Mouse (Mus musculus): ENCODE measurements around the gene Spata7. TPM values are rescaled to one million over a fixed set of nuclear protein-coding genes. Genes with fewer than 3 reads are reported as not detected.

The Spata7 gene
- polyA plus RNA-seq, 1 experiment from 2014 or later, result 27.6 TPM

DNA sequence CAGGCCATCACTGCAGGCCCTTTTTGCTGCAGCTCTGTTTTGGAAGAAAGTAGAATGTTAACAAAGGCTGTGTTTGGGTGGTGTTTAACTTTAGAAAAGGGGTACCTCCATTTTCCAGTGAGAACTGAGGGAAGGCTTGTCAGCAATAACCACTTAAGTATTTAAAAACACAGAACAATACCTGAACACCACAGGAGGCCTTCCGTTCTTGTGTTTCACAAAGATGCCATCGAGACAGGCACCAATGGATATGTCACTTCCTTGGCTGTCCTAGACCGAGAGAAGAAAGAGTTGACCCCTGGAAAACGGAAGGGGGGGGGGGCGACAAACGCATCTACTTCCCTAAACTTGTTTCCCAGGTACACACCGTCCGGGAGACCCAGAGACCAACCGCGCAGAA is 76.0 kb downstream of the Spata7 start:
- ATAC-seq (ENCODE audit: insufficient number of reproducible peaks, insufficient read depth, low FRiP score, low TSS enrichment, low read depth), result no peak
- 90% methylated on average over 10 of the region's 10 CpGs for WGBS

DNA sequence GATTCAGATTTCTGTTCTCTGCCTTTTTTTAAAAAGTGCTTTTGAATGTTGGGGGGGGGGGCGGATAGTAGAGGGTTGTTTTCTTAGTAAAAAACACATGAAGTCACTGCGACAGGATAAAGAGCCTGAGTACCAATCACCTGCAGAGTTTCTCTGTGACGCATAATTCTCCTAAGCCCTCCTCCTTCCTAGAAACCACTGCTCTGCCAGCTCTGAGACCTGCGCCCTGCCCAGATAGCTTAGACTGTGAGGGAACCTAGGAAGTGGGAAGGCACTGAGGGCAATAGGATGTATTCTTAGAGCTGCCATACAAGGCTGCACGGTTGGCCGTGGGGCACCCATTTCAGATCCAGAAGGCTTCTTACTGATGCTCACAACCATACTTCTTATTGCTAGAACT is 84.9 kb downstream of the Spata7 start:
- 74% methylated on average over 6 of the region's 6 CpGs for WGBS
- H3K9ac ChIP-seq (replicated peaks), result no peak overlapping the region
- no peak for ATAC-seq (ENCODE audit: insufficient number of reproducible peaks, insufficient read depth, low FRiP score, low TSS enrichment, low read depth)

More for the DNA sequence above, 76.0 kb downstream of the Spata7 start:
- H3K4me3 ChIP-seq (replicated peaks), result no peak overlapping the region
- no peaks in the 10 kb centered on the region for H3K9me3 ChIP-seq
- H3K36me3 ChIP-seq, result peaks cover 46% of the 10 kb centered on the region
- H3K9ac ChIP-seq (replicated peaks), result no peak overlapping the region
- no peak overlapping the region for H3K27ac ChIP-seq
- no peak overlapping the region for H3K4me2 ChIP-seq
- no peaks in the 10 kb centered on the region for H3K27me3 ChIP-seq
- no peaks in the 10 kb centered on the region for H3K4me1 ChIP-seq (replicated peaks)

DNA sequence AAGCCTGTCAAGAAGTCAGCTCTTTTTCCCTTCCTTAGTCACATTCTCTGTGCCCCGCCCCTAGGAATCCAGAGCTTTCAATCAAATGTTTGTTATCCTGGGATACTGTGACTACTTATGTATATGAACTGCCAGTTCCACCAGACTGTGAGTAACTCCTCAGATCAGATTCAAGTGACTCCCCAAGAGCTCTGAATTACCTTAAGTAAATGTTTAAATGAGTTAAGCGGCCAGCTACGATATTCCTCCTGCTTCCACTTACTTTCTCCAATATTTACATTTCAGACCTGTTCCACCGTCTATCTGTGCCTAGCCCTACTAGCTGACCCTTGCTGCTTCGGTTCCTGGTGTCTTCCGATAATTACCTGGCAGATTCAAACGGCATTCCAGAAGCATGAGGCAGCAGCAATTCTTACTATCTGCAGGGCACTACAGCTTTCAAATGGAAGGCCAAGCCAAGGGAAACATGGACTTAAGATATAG is 85.7 kb downstream of the Spata7 start:
- H3K27ac ChIP-seq, result no peak overlapping the region
- 59% methylated on average over 7 of the region's 7 CpGs for WGBS

More for the DNA sequence above, 84.9 kb downstream of the Spata7 start:
- Histone ChIP-seq H3K9me3 (no peaks in the 10 kb centered on the region), H3K27ac (no peak overlapping the region), H3K36me3 (peaks cover 8% of the 10 kb centered on the region; the same call in 1 of the 2 replicates), H3K4me2 (no peak overlapping the region), H3K4me1 (replicated peaks) (0 out of 2 replicates have a peak, but pooled peaks cover 4% of the 10 kb centered on the region), H3K4me3 (replicated peaks) (no peak overlapping the region), H3K27me3 (no peaks in the 10 kb centered on the region)

DNA sequence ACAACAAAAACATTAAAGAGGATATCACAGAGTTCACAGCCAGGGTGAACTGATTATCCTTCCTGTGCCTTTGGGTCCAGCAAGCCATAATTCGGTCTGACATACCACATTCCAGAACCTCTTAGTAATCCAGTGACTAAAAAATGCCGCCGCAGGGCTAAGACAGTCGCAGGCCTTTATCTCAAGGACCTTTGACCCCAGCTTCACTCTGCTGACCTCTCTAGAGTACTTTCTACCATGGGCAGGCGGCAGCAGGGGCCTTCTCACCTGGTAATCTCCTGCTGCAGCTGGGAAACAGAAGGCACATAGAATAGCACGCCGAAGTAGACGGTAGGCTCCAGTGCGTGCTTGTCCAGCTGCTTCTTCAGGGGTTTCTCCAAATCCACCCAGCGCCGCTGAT is 86.8 kb downstream of the Spata7 start:
- Histone ChIP-seq H3K4me1 (replicated peaks) (peaks cover 5% of the 10 kb centered on the region; the same call in 1 of the 2 replicates), H3K9me3 (no peaks in the 10 kb centered on the region), H3K9ac (replicated peaks) (no peak overlapping the region), H3K27ac (no peak overlapping the region), H3K27me3 (no peaks in the 10 kb centered on the region), H3K4me2 (no peak overlapping the region), H3K4me3 (replicated peaks) (no peak overlapping the region), H3K36me3 (0 out of 2 replicates have a peak, but pooled peaks cover 2% of the 10 kb centered on the region)
- no peak for ATAC-seq (ENCODE audit: insufficient number of reproducible peaks, insufficient read depth, low FRiP score, low TSS enrichment, low read depth)
- 29% methylated on average over 11 of the region's 11 CpGs for WGBS

More for the DNA sequence above, 85.7 kb downstream of the Spata7 start:
- H3K36me3 ChIP-seq, result peaks cover 3% of the 10 kb centered on the region; the same call in 1 of the 2 replicates
- no peaks in the 10 kb centered on the region for H3K9me3 ChIP-seq
- no peak for ATAC-seq (ENCODE audit: insufficient number of reproducible peaks, insufficient read depth, low FRiP score, low TSS enrichment, low read depth)
- H3K9ac ChIP-seq (replicated peaks), result no peak overlapping the region
- no peak overlapping the region for H3K4me3 ChIP-seq (replicated peaks)
- H3K27me3 ChIP-seq, result no peaks in the 10 kb centered on the region
- no peak overlapping the region for H3K4me2 ChIP-seq
- 0 out of 2 replicates have a peak, but pooled peaks cover 4% of the 10 kb centered on the region for H3K4me1 ChIP-seq (replicated peaks)

DNA sequence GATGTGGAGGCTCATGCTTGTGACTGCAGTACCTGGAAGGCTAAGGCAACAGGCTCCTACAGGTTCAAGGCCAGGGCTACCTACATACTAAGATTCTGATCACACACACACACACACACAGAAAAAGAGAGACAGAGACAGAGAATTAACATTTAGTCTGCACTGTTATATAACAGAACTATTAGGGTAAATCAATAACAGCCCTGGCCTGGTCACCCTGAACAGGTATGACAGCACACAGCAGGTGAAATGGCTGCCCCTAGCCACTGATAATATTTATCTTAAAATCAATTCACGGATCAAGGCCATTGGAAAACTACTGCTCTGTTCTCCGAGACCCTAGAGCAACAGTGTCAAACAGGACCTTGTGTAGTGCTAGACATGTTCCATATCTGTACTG is 88.2 kb downstream of the Spata7 start:
- no peak overlapping the region for H3K27ac ChIP-seq
- peaks cover 18% of the 10 kb centered on the region for H3K4me1 ChIP-seq (replicated peaks)
- WGBS, result 89% methylated on average over 2 of the region's 2 CpGs
- H3K4me2 ChIP-seq, result no peak overlapping the region
- 0 out of 2 replicates have a peak, but pooled peaks cover 2% of the 10 kb centered on the region for H3K36me3 ChIP-seq
- no peak for ATAC-seq (ENCODE audit: insufficient number of reproducible peaks, insufficient read depth, low FRiP score, low TSS enrichment, low read depth)
- H3K4me3 ChIP-seq (replicated peaks), result no peak overlapping the region
- no peaks in the 10 kb centered on the region for H3K27me3 ChIP-seq
- H3K9ac ChIP-seq (replicated peaks), result no peak overlapping the region
- no peaks in the 10 kb centered on the region for H3K9me3 ChIP-seq

Other genes starting within 250 kb of the Spata7 start
- 0.08 and 0.21 TPM in 2 replicates for gene Kcnk10, start 49.8 kb upstream of the Spata7 start, polyA plus RNA-seq (2016; fragmentation: Nextera tagmentation; extraction: Ambion mirVana)
- 6.9 and 7.2 TPM in 2 replicates for gene Ptpn21, start 109.2 kb downstream of the Spata7 start, polyA plus RNA-seq (2016; fragmentation: Nextera tagmentation; extraction: Ambion mirVana)
- 152 and 160 TPM in 2 replicates for gene Zc3h14, start 118.8 kb downstream of the Spata7 start, polyA plus RNA-seq (2016; fragmentation: Nextera tagmentation; extraction: Ambion mirVana)